Mouse (Mus musculus): Measurements from ENCODE around the gene Hsdl2.
A peak's percentile ranks its signal among the peaks of the same experiment; 100 is the strongest.
"Not testable (repeated sequence)": the region's sequence is repeated elsewhere in the genome, so short reads cannot be mapped to it uniquely, and the experiment has no call there.

Gene Hsdl2

DNA sequence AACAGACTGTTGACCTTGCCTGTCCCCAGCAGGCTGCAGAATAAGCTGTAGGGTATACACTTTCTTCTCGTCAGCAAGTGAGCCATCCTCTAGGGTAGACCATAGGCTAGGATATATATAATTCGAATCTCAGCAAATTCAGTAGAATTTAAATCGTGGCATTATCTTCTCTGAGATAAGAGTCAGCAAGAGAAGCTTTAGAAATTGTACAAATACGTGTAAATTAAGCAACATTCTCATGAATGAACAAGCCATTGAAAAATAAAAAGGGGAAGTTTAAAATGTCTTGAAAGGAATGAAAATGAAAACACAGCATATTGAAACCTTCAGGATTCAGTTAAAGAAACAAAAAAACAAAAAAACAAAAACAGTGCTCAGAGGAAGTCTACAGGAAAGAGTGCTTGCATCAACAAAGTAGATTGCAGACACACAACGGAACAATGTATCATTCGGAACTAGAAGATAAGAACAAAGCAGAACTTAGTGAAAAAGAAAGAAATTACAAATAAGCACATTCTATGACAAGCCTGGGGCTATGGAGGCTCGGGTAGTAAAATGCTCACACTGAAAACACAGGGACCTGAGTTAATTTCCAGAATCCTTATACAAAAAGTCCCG is 15.7 kb upstream of the Hsdl2 start:
- DNase-seq (ENCODE audit: low read depth, low spot score), result no peak

- no peak for DNase-seq (ENCODE audit: low read depth, low spot score)
Measured at GRCm38 (mm10) chr4:59567576-59568260, 13.6 kb upstream of the Hsdl2 start.

DNA sequence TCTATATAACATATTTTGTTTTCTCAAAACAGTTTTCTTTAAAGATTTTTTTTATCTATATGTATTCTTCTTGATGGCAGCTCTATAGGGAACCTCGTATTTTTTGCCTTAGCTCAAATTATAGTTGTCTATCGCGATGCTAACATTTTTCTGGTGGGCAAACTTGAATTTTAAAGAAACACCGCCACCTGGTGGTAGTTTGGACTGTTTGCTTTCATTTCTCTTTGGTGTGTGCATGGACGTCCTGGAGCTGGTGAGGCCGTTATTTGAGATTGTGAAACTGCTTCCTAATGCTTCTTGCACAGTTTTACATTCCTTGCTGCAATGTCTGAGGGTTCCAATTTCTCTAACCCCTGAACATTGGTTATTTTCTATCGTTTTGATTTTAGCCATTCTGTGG is 11.8 kb upstream of the Hsdl2 start:
- DNase-seq (ENCODE audit: low read depth, low spot score), result peak; percentile 68

DNA sequence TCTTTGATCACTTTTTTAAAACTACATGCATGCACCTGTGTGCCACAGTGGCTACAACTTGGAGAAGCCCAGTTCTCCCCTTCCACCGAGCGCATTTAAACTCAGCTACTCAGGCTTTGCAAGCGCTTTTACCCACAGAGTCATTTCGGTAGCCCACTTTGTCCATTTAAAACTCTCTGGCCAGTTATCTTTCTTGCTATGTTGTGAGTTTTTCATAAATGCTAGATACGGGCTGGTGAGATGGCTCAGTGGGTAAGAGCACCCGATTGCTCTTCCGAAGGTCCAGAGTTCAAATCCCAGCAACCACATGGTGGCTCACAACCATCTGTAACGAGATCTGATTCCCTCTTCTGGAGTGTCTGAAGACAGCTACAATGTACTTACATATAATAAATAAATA is 10.8 kb upstream of the Hsdl2 start:
- DNase-seq (ENCODE audit: low read depth, low spot score), result not testable (repeated sequence)

- DNase-seq (ENCODE audit: low read depth, low spot score), result no peak
Measured at GRCm38 (mm10) chr4:59572521-59573118, 8.7 kb upstream of the Hsdl2 start.

DNA sequence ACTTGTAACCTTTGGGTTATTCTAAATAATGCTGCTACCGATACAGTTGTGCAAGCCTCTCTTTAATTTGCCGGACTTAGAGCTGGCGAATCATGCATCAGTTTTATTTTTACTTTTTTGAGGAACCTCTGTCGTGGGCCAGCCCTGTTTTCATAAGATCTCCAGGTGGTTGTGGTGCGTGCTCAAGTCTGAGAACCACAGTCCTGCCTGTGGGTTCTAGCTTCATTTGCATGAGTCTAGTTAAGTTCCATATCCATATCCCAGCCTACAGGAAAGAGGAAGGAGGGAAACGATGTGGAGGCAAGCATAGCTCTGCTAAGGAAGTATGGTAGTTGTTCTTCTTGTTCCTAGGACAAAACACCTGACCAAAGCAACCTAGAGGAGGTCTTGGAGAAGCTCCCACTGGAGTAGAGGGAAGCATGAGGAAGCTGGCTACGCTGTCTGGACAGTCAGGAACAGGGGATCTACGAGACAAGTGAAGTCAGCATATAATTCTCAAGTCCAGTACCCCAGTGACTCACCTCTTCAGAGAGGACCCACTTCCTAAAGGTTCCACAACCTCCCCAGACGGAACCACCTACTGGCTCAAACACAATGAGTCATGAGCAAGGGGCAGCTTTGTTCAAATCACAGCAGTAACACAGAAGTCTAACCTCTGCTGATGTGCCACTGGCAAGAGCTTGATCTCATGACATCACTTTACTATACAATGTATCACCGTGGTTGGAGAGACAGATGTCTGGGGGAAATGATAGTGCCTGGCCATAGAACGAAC is 6.0 kb upstream of the Hsdl2 start:
- DNase-seq (ENCODE audit: low read depth, low spot score), result no peak

GRCm38 (mm10) chr4:59580495-59581281 is 675 bp upstream of the Hsdl2 start:
- DNase-seq (ENCODE audit: low read depth, low spot score), result no peak

DNA sequence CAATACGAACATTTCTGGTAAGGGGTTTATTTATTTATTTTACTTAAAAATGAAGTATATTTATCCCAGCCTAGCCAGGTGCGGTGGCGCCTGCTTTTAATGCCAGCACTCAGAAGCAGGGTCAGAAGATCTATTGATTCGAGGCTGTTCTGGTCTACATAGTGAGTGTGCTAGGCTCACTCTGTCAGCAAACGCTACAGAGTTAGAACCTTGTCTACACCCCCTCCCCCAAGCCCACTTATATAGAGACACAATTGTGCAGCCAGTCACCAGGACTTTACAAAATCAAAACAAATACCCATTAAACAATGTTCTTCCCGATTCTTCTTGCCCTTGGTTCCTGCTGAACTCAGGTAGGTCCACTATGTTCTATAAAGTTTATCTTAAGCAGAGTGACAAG is 823 bp downstream of the Hsdl2 start:
- no peak for DNase-seq (ENCODE audit: low read depth, low spot score)

- DNase-seq (ENCODE audit: low read depth, low spot score), result peak; percentile 21
Measured at GRCm38 (mm10) chr4:59585097-59585496, 3.7 kb downstream of the Hsdl2 start.

DNA sequence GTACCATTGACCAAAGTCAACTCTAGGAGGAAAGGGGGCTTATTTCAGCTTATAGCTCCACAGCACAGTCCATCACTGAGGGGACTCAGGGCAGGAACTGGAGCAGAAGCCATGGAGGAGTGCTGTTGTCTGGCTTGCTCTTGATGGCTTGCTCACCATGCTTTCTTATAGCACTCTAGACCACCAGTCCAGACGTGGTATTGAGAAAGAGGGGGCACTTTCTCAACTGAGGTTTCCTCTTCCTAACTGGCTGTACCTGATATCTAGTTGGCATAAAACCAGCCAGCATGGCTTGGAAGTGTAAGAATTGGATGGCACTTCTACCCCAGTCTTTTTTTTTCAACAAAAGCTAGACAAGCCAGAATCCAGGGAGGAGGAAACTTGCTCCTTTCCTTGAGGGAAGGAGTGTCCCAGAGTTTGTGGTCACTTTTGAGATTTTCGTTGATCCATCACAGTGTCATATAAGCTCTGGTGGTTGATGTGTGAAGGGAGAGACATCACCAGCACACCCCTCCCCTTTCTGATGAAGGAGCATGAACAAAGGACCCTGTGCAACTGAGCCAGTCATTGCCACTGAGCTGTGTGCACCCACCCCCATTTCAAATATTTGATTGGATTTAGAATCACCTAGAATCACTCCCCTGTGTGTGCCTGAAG is 6.0 kb downstream of the Hsdl2 start:
- DNase-seq (ENCODE audit: low read depth, low spot score), result no peak

DNA sequence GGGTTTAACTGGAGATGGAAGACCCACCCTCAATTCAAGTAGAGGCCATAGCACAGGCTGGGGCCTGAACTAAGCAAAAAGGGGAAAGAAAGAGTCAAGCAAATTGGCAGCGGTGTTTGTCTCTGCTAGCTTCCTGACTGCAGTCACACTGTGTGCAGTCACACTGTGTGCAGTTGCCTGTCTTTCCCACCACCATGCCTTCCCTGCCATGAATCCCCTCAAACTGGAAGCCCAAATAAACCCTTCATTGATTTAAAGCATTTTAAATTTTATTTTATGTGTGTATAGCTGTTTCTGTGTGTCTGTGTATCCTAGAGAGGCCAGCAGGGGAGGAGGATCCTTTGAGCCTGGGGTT is 6.5 kb downstream of the Hsdl2 start:
- DNase-seq (ENCODE audit: low read depth, low spot score), result no peak

DNA sequence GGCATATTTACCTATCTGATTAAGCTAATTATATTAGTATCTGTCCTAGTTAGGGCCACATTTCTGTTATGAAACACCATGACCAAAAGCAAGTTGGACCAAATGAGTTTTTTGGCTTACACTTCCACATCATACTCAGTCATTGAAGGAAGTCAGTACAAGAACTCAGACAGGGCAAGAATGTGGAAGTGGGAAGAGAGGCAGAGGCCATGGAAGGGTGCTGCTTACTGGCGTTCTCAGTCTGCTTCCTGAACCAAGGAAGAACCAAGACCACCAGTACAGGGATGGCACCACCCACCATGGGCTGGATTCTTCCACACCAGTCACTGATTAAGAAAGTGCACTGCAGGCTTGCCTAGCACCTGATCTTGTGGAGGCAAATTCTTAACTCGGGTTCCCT is 13.3 kb downstream of the Hsdl2 start:
- DNase-seq (ENCODE audit: low read depth, low spot score), result no peak

- DNase-seq (ENCODE audit: low read depth, low spot score), result no peak
Measured at GRCm38 (mm10) chr4:59596556-59596955, 15.2 kb downstream of the Hsdl2 start.

DNA sequence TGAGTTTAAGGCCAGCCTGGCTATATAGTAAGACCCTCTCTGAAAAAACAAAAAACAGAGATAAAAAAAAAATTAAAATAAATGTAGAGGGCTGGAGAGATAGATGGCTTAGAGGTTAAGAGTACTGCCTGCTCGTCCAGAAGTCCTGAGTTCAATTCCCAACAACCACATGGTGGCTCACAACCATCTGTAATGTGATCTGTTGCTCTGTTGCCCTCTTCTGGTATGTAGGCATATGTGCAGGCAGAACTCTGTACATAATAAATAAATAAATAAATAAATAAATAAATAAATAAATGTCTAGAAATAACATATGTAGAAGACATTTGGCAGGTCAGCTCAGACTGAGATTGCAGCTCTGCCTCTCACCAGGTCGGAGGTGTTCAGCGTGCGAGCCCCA is 21.3 kb downstream of the Hsdl2 start:
- no peak for DNase-seq (ENCODE audit: low read depth, low spot score)

- DNase-seq (ENCODE audit: low read depth, low spot score), result no peak
Measured at GRCm38 (mm10) chr4:59604892-59605291, 23.5 kb downstream of the Hsdl2 start.

- no peak for DNase-seq (ENCODE audit: low read depth, low spot score)
Measured at GRCm38 (mm10) chr4:59605501-59605900, 24.1 kb downstream of the Hsdl2 start.

- DNase-seq (ENCODE audit: low read depth, low spot score), result no peak
Measured at GRCm38 (mm10) chr4:59610411-59610810, 29.0 kb downstream of the Hsdl2 start.

DNA sequence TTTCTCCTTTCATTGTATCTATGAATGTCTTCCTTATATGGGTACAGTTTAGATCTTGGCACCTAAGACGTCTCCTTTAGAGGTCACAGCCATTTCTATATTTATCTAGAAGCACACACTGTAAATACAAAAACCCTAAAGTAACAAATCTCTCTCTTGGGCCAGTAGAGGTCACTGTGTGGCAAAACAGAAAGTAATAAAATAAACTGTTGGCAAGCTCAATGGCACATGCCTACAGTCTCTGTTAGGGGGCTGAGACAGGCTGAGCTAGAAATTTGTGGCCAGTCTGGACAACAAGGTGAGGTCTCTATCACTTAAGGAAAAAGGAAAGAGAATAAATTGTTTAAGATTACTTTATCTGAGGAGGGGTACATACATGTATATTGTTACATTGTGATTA is 33.6 kb downstream of the Hsdl2 start:
- DNase-seq (ENCODE audit: low read depth, low spot score), result peak; percentile 10

- DNase-seq (ENCODE audit: low read depth, low spot score), result no peak
Measured at GRCm38 (mm10) chr4:59619611-59620245, 38.4 kb downstream of the Hsdl2 start.

DNA sequence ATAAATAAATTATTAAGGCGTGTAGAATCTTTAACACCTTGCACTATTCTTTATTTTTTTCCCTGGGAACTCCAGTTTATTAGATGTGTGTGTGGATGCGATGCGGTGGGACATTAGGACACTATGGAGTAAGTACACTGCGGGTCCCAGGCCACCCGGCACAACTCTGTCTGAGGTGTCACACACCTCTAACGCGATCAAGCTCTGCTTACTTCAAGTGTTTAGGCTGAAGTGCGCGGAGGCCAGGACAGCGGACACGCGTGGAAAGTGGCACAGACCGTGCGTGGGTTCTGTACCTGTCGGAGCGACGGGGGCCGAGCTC is 44.3 kb downstream of the Hsdl2 start:
- no peak for DNase-seq (ENCODE audit: low read depth, low spot score)
